Mouse (Mus musculus) mature B cell (primary cell): ENCODE data around the gene Cox6a1.

Source experiments
- in situ Hi-C: fragments of 300-500 bp; cut with MboI; formaldehyde crosslinking; loops from 2 replicates; pipeline ENCODE4 v1.14.3; 2019

The Cox6a1 gene

DNA sequence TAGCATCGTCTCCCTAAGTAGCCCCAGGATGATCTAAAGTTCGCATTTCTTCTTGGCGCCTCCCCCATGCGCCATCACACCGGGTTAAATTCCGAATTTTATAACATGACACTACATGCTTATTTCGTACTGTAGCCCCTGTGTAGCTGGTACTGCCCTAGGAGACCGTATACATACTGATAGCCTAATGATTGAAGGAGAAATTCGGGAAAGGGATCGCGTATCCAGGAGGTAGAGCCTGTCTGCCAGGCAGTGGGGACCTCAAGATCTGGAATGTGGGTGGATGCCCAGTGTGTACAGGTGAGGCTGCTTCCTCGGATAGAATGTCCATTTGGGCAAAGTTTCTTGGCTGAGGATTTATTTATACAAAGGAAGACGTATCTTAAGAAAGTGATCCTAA is 47.2 kb downstream of the Cox6a1 start:
- in situ Hi-C loops: no loop called here

DNA sequence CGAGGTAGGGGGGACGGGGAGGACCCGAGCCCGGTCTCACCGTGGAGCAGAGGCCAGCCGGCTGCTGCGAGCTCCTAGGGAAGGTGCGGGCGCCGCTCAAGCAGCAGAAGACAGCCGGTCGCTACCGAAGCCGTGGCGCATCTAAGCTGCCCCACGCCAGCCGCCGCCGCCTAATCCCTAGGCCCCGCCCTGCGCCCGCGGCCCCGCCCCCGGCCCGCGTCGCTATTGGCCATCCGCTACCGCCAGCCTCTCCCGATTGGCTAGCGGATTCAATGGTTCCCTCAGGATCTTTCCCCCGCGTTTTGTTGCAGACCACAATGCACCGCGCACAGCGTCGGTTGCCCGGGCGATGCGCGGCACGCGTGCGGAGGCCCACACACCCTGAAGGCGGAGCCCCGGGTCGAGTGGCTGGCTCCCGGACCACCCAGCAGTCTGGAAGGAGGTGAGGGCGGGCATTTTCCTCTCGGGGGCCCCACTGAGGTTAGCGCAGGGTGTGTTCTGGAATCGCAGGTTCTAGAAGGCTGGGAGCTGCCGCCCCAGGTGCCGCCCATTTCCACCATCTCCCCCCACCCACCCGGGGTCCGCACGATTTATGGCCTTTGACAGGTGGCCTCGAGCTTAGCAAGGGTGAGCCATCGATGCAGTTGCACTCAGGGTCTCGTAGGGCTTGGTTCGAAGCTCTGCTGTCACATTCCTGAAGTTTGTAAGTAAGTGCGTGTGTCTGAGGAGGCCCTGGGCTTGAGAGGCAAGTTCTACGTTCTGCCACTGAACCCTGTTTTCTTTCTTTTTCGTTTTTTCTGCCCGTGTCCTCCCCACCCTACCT is 47.8 kb downstream of the Cox6a1 start, which contains the start of gene Dynll1:
Gene Dynll1 (minus strand): TSS at position 208 of the 823 bp plus-strand sequence.
- in situ Hi-C loops: no loop called here

DNA sequence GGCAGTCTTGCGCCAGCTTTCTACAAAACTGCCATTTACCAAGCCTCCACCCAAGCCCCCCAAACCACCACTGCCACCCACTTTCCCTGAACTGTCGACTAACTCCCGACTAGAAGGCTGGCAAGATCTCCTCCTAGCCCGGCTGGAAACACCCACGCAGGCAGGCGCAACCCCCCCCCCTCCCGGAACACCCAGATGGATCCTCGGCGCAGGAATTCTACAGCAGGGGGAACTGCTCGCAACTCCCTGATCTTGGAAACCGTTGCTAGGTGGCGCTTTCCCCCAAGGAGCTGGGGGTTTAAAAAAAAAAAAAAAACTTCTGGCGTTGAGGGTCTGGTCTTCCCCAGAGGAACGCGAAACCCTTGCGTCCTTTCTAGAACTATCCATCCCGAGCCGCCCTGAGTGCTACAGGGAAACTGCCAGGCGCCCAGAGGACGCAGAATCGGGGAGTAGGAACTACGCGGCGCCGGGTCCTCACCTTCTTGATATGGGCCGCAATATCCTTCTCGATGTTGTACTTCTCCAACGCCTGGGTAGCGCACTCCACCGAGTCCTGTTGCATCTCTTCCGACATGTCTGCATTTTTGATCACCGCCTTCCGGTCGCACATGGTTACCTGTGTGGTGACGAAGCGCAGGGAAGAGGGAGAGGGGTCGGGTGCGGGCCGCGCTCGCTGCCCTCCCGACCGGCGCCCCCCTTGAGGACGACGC is 48.6 kb downstream of the Cox6a1 start:
- in situ Hi-C loops: no loop called here

DNA sequence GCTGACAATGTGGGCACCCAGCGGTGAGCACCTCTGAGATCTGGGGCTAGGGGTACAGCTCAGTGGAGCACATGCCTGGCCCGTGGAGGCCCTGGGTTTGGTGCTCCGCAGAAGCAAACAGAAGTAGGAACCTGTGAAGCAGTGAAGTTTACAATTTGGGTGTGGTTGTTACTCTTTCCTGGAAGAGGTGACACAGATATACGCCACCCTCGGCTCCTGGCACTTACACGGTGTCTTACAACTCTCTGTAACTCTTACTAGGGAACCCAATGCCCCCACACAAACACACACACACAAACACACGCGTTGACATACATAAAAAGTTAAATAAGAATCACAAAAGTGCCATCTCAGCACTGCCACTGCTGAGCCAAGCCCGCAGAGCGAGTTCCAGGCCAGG is 52.4 kb downstream of the Cox6a1 start:
- in situ Hi-C loops: loop anchor here (10.0 kb wide), 1 partner anchor 148 kb away; no protein-coding TSS in a partner anchor
